Mouse (Mus musculus) left cerebral cortex, postnatal 10 days (tissue): ENCODE data around the gene Ttll8. TPM values are rescaled to one million over a fixed set of nuclear protein-coding genes. Genes with fewer than 3 reads are reported as not detected.

Experiments
- DNase-seq, 2 experiments: peaks; one replicate each; pipeline ENCODE4 v3.0.0; 2021 to 2022; ENCODE audit warnings: low spot score in 2 of 2, mixed read lengths in 1 of 2; ENCODE audit errors: extremely low spot score in 1 of 2
- intact Hi-C: fragments of 180-260 bp; cut with DNase I; formaldehyde crosslinking; loops from one replicate; pipeline ENCODE4 v1.15.1; 2025
- total RNA-seq, 2 experiments: library from RNA; stranded (reverse); gene quantifications; 2 replicates each; pipeline ENCODE4 v1.2.3; 2021

Gene Ttll8
- total RNA-seq, 2 experiments from 2014 or later: 1.3 to 1.7 TPM

DNA sequence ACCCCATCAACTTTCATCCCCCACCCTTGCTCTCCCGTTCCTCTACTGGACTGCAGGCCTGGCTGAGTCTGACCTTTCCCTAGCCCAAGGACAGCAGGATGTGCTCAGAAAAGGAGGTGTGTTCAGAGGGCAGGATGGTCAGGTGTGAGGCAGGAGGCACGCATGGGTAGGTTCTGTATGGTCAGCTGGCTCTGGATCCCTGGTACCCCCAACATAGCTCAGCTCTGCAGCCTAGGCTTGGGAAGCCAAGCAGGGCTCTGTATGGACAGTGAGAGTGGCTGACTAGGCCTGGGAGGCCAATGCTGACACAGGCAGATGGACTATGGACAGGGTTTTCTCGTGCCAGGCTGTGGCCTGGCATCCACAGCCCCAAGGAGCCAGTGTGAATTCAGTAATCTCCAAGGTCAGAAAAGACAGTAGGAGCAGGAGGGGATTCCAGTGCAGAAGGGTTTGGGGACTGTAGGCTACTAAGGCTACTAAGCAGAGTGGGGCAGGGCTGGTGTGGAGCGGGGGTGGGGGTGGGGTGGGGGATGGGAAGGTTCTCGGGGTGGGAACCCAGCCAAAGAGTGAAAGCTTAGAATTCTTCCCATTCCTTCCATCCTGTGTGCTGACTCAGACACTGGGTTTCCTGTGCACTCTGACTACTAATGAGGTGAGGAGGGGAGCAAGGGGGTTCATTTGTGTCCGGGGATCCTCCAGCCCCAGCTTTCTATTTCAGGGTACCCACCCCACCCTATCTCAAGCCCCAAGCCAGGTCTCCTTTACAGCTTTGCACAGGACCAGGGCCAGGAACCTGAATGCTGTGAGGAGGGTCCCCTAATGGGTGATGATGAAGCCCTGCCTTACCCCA is 99.9 kb downstream of the Ttll8 start:
- no peak for DNase-seq
- intact Hi-C loops: no loop called here

DNA sequence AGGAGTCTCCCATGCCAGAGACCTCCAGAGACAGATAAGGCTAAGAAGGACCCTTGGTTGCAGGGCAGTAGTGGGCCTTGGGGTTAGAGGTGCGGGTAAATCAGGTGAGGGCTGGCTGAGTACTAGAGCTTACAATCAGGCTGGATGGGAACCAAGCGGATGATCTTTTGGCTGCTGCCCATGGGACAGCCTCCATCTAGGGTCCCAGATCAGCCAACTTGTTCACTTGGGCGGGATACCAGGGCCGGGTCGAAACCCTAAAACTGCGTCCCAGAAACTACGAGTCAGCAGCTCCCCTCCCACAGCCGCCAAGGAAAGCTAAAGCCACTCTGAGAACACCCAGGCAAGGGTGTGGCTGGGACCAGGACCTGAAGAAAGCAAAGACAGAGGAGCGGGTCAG is 101.1 kb downstream of the Ttll8 start:
- DNase-seq: no peak
- intact Hi-C loops: no loop called here

DNA sequence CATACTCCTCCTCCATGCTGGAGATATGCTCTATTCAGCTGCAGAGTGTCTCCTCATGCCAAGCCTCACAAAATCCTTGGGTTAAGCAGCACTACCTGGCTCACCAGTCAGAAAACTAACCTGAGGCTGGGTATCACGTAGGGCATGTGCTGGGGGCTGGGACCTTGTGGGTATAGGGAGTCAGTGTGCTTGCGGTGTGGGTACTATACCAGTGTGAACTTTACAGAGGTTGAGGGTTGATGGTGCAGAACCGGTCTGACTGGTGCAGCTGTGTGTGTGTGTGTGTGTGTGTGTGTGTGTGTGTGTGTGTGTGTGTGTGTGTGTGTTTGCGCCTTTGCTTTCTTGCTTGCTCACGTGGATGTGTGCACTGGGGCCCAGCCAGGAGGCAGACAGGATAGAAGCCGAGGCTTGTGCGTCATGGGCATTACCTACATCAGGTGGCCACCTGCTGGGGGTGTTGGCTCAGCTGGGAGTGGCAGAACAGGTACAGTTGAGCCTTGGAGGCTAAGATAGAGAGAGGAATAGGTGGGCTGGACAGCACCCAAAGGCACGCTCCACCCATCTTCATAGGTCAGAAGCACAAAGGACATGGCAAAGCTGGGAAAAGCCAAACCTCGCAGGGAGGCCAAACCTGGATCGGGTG is 102.6 kb downstream of the Ttll8 start:
- intact Hi-C loops: no loop called here

DNA sequence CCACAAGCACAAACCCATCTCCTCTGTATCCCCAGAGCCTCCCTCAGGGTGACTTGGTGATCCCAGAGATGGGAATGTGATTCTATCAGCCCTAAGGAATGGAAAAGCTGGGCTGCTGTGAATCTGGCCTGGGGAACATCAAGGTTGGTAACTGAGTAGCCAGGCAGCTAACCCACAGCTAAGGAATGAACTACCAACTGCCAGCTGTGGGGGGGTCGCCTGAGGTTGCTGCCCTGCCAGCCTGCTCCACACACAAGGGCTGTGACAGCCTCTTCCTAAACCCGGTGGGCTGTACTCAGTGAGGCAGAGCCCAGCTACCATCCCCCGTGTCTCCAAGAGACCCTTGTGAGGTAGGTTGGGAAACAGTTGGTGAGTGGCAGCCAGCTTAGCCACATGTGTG is 103.1 kb downstream of the Ttll8 start:
- intact Hi-C loops: no loop called here
- DNase-seq: no peak

More for the DNA sequence above, 102.6 kb downstream of the Ttll8 start:
- no peak for DNase-seq

DNA sequence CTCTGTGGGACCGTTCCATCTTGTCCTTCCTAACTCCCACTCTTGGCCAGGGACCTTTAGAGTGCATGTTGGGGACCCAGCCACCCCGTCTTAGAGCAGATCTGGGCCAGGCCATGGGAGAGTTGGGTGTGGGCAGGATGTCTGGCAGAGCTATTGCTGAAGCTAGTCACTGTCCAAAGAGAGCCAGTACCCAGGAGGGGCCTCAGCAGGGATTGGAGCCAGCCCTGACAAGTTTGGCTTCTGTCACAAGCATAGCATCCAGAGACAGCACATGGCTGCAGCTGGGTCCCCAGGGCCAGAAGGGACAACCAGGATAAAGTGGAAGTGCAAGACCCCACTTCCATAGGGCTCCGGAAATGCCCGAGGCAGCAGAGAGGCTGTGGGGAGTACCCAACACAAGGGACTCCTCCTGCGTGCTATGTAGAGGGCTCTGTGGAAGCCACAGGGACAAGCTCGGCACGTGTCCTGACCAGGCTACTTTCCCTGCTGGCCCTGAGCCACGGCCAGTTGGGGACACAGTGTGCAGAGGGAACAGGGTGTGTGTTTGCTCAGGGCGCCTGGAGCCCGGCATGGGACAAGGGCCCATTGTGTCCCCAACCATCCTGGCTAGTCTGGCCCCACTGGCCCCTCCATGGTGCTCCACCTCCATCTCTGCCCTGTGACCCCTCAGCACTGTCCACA is 103.9 kb downstream of the Ttll8 start:
- intact Hi-C loops: no loop called here
- peak; percentile 75 to 85 for DNase-seq

DNA sequence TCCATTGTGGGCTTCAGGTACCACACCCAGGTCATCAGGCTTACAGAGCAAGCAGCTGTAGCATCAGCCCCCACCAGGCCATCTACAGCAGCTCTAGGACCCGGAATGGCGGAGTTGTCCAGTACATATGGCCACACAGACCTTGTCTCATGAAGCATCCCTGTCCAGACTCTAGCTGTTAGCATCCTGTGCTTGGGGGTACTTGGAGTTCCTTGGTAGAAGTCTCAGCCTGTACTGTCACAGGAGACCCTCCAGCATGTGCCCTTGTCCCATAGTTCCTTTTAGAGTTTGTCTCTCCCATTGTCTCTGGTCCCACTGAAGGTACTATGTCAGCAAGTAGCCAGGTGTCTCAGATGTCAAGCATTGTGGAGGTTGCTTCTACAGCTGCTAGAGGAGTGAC is 104.6 kb downstream of the Ttll8 start:
- DNase-seq: no peak
- intact Hi-C loops: no loop called here

DNA sequence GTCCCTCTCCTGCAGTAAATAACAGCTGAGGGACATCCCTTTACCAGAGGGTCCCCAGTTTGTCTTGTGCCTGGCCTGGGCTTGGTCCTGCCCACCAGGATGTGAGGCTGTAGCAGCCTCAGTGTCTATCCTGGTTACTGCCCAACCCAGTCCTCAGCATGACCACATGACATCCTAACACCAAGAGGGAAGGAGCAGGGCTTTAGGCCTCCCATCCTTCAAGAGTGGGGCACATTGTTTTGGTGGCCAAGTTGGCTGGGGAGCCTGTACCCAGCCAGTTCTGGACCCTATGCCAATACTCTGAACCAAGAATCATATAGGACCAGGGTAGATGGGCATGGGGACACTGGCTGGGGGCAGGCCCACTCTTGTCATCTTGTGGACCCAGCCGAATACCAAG is 105.6 kb downstream of the Ttll8 start:
- intact Hi-C loops: no loop called here
- no peak for DNase-seq

DNA sequence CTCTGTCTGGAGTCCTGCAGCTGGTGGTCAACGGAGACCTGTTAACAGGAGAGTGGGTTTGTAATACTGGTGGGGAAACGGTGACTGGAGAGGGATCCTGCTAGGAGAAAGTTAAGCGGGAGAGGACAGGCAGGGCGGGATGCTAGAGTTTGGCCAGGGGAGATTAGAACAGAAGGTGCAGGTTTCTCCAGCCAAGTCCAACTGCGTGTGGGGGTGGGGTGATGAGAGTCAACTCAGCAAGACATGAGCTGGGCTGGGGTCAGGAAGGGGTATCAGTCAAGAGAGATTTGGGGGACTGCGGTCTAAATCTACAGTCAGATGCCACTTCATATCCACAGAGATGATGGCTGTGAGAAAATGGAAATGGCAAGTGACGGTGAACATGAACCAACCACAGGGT is 109.3 kb downstream of the Ttll8 start:
- intact Hi-C loops: no loop called here

DNA sequence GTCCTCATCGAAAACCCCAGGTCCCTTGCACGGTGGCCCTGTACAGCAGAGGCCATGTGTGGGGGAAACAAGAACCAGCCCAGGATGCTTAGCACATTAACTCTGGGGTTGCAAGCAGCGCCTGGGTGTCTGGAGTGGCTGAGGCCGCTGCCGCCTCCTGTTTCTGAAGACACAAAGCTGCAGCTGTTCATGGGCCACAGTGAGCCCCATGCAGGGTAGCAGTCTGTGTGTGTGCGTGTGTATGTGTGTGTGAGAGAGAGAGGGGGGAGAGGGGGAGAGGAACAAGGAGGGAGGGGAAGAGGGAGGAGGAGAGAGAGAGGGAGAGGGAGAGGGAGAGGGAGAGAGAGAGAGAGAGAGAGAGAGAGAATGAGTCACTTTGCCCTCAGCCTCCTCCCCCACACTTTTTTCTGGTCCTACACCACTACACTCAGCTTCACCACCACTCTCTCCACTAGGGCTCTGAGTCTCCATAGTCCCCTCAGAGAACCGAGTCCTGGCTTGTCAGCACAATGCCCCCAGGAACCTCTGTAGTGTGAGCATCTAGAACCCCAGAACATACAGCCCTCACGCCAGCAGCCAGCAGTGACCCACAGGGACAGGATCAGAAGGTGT is 110.6 kb downstream of the Ttll8 start:
- peak in 1 of 2 experiments; percentile 59 for DNase-seq
- intact Hi-C loops: no loop called here

More for the DNA sequence above, 109.3 kb downstream of the Ttll8 start:
- DNase-seq: no peak

DNA sequence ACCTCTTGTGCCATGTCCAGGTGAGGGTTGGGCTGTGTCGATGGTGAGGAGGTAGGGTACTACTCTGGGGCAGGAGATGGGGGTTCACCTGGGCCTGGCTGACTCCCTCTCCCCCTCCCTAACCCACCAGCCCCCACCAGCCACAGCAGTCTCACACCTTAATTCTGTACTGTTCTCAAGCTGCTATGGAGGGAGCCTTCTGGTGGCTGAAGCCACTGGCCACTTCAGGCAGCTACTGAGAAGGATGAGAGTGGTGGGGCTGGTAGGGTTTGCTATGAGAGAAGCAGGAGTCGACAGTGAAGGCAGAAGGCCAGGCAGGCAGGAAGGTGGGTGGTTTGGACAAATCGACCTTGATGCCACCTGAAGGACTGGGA is 111.9 kb downstream of the Ttll8 start:
- DNase-seq: no peak
- intact Hi-C loops: no loop called here

DNA sequence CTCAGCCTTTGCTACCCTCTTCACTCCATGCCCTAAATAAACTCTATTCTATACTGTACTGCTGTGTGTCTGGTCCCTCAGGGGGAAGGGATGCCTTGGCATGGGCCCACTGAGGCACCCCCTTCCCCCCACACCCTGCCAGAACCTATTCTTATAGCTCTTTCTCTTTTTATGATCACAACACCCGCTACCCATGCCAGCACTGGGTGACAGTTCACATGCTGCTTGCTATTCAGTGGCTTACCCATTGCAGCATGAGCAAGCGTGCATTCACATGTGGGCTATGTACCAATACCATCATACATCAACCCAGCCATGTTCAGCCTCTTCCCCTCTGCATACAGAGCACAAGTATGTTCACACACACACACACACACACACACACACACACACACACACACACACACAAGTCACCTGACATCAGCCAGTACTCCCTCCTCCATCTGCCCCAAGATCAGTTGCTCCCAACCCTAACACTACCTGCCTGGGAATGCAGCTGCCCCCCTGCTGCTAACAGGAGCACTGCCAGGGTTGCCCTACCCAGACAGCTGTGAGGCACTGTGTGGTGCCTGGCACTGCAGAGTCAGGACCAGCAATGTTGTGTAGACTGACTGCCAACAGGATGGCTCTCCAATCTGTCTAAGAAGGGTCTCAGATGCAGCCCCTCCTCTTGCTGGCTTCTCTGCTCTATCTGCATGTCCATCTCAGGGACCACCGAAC is 112.5 kb downstream of the Ttll8 start:
- intact Hi-C loops: no loop called here
- no peak for DNase-seq

DNA sequence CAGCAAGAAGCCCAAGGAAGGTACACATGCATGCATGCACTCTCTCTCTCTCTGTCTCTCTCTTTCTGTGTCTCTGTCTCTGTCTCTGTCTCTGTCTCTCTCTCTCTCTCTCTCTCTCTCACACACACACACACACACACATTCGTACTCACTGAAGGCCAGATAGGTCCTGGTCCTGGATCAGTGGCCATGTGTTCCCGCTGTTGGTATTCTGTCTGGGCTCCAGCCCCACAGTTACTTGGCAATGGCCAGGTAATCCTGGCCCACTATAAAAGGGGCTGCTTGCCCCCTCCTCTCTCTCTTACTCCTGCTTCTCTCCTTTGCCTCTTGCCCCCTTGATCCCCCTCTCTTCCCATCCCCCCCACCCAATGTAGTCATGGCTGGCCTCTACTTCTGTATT is 113.1 kb downstream of the Ttll8 start:
- intact Hi-C loops: no loop called here
- no peak for DNase-seq

Other genes starting within 250 kb of the Ttll8 start
- gene Brd1, start 220.2 kb downstream of the Ttll8 start, total RNA-seq: 10 to 100 TPM; 47.7 to 48.7 TPM
- 10 to 100 TPM; 14.0 to 15.6 TPM for gene Zbed4, start 202.8 kb downstream of the Ttll8 start, total RNA-seq
- 10 to 100 TPM in 1 of 2 experiments, 1 to 10 TPM in 1; 8.8 to 10.4 TPM for gene Alg12, start 135.1 kb downstream of the Ttll8 start, total RNA-seq
- 10 to 100 TPM; 14.2 to 18.8 TPM for gene Creld2, start 134.8 kb downstream of the Ttll8 start, total RNA-seq
- gene Pim3, start 92.2 kb downstream of the Ttll8 start, total RNA-seq: 10 to 100 TPM; 40.6 to 44.0 TPM
- 10 to 100 TPM; 89.8 to 93.9 TPM for gene Mlc1, start 24.6 kb upstream of the Ttll8 start, total RNA-seq
- under 1 TPM in 1 of 2 experiments, not detected in 1; 0.85 TPM for gene Mov10l1, start 28.5 kb upstream of the Ttll8 start, total RNA-seq
- gene Panx2, start 105.3 kb upstream of the Ttll8 start, total RNA-seq: 100 to 1,000 TPM; 106 to 111 TPM
- gene Trabd, start 120.7 kb upstream of the Ttll8 start, total RNA-seq: 10 to 100 TPM; 17.5 TPM
- gene Selenoo, start 134.7 kb upstream of the Ttll8 start, total RNA-seq: 10 to 100 TPM; 19.1 to 20.6 TPM
- gene Tubgcp6, start 168.7 kb upstream of the Ttll8 start, total RNA-seq: 10 to 100 TPM; 26.3 to 30.3 TPM
- 10 to 100 TPM; 18.1 to 19.3 TPM for gene Hdac10, start 174.3 kb upstream of the Ttll8 start, total RNA-seq
- gene Mapk12, start 186.3 kb upstream of the Ttll8 start, total RNA-seq: 1 to 10 TPM; 5.0 to 5.3 TPM
- 10 to 100 TPM; 24.7 to 28.2 TPM for gene Mapk11, start 195.2 kb upstream of the Ttll8 start, total RNA-seq
- gene Plxnb2, start 226.4 kb upstream of the Ttll8 start, total RNA-seq: 10 to 100 TPM; 49.0 to 52.3 TPM
- gene Dennd6b, start 242.1 kb upstream of the Ttll8 start, total RNA-seq: 10 to 100 TPM; 41.4 to 41.8 TPM